Mouse (Mus musculus): ENCODE measurements around the gene Oser1. TPM values are rescaled to one million over a fixed set of nuclear protein-coding genes. Genes with fewer than 3 reads are reported as not detected.

Gene Oser1
- polyA plus RNA-seq (2021; fragmentation: Nextera tagmentation), result 29.6 and 38.1 TPM in 2 replicates
- long read RNA-seq, experiment 1, transcript Oser1-201 (4 exons, 1,620 nt), result major isoform, 227 of 233 reads
- long read RNA-seq, experiment 1, partial matches to known transcripts, result 1 of 233 reads
- long read RNA-seq, experiment 1, other reads (novel, unspliced or antisense), result 3 of 233 reads
- long read RNA-seq, experiment 2, transcript Oser1-201 (4 exons, 1,620 nt), result major isoform, 53 of 59 reads
- long read RNA-seq, experiment 2, partial matches to known transcripts, result 0 of 59 reads
- long read RNA-seq, experiment 2, other reads (novel, unspliced or antisense), result 5 of 59 reads

GRCm38 (mm10) chr2:163424597-163424996 lies at the start of gene Oser1:
Gene Oser1 (minus strand): TSS chr2:163424697.

GRCm38 (mm10) chr2:163472466-163472851 lies 48.0 kb upstream of the Oser1 start, which contains the start of gene Fitm2:
Gene Fitm2 (minus strand): TSS chr2:163472629.

GRCm38 (mm10) chr2:163438246-163438618 lies 13.7 kb upstream of the Oser1 start, which contains the start of gene Gdap1l1:
Gene Gdap1l1 (plus strand): TSS chr2:163438476.

DNA sequence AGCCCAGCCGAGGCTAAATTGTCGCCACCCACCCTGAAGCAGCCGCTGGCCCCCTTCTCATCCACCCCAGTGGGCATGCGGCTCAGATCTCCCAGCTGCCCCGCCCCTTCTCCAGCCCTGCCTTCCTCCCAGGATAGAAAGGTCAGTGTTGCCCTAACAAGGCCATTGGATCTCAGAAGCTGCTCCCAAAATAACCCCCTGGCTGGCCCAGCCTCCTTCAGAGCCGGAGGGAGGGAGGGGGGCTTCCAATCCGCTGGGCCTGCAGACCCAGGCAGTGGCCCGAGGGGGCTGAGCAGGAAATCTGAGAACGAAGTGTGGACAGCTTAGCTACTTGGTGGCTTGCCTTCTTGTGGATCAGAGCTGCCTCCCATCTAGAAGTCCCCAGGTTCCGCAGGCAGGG lies 26.6 kb downstream of the Oser1 start, which contains the start of gene Jph2:
Gene Jph2, minus strand, starts transcription at position 89 of the 400 bp plus-strand sequence.

Other genes starting within 250 kb of the Oser1 start
- gene Tox2, start 221.6 kb downstream of the Oser1 start, polyA plus RNA-seq (2021; fragmentation: Nextera tagmentation), result 21.4 and 40.2 TPM in 2 replicates
- 0.18 and 0.23 TPM in 2 replicates for gene Jph2, start 26.7 kb downstream of the Oser1 start, polyA plus RNA-seq (2021; fragmentation: Nextera tagmentation)
- 81.2 and 95.8 TPM in 2 replicates for gene Gdap1l1, start 13.8 kb upstream of the Oser1 start, polyA plus RNA-seq (2021; fragmentation: Nextera tagmentation)
- 7.7 and 8.3 TPM in 2 replicates for gene Fitm2, start 47.9 kb upstream of the Oser1 start, polyA plus RNA-seq (2021; fragmentation: Nextera tagmentation)
- not detected in 2 replicates for gene R3hdml, start 67.6 kb upstream of the Oser1 start, polyA plus RNA-seq (2021; fragmentation: Nextera tagmentation)
- not detected in 2 replicates for gene Hnf4a, start 82.1 kb upstream of the Oser1 start, polyA plus RNA-seq (2021; fragmentation: Nextera tagmentation)
- 32.5 and 36.4 TPM in 2 replicates for gene Ttpal, start 177.6 kb upstream of the Oser1 start, polyA plus RNA-seq (2021; fragmentation: Nextera tagmentation)
- gene Serinc3, start 220.4 kb upstream of the Oser1 start, polyA plus RNA-seq (2021; fragmentation: Nextera tagmentation), result 31.1 and 48.0 TPM in 2 replicates
- 258 and 346 TPM in 2 replicates for gene Pkig, start 233.7 kb upstream of the Oser1 start, polyA plus RNA-seq (2021; fragmentation: Nextera tagmentation)

Measured in left cerebral cortex, adult 6 months (tissue).